Mouse (Mus musculus) adrenal gland, postnatal 25 days (tissue): Measurements from ENCODE around the gene Vac14. TPM values are rescaled to one million over a fixed set of nuclear protein-coding genes. Genes with fewer than 3 reads are reported as not detected.

Source experiments
- DNase-seq: peaks from one replicate; pipeline ENCODE4 v3.0.0; 2021; ENCODE audit warnings: mixed read lengths
- total RNA-seq: library from RNA; stranded (reverse); gene quantifications from 2 replicates; pipeline ENCODE4 v1.2.3, GENCODE M21; 2021

Gene Vac14
- total RNA-seq, 1 experiment from 2014 or later, result 34.3 TPM

DNA sequence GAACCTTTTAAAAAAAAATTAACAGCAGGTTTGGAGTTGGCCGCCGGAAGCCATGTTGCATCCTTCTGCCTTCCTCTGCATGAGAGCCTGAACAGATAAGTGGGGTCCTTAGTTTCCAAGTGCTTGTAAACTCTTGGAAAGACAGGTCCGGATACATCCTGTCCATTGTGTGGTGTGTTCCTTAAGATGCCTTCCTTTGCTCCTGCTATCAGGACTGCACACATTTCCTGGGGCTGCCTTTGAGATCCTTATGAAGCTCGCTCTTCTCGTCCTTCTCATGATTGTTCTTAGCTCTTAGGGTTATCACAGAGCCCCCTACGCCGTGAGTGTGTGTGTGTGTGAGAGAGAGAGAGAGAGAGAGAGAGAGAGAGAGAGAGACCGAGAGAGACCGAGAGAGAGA, 71.6 kb downstream of the Vac14 start:
- no peak for DNase-seq

DNA sequence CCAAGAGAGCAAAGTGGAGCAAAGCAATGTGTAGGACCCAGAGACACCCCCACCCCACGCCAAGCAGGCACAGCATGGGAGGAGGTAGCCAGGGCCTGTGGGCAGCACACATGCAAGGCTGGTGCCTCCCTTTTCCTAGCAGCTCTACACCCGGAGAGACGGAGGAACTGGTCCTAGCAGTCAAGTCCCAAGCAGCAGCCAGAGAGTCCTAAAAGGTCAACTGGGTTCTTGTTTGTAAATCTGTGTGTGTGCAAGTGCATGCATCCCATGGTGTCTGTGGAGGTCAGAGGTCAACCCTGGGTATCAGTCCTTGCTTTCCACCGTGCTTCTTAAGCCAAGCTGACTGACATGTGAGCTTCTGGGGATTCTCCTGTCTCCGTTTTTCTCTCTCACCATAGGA, 75.8 kb downstream of the Vac14 start:
- DNase-seq, result no peak

DNA sequence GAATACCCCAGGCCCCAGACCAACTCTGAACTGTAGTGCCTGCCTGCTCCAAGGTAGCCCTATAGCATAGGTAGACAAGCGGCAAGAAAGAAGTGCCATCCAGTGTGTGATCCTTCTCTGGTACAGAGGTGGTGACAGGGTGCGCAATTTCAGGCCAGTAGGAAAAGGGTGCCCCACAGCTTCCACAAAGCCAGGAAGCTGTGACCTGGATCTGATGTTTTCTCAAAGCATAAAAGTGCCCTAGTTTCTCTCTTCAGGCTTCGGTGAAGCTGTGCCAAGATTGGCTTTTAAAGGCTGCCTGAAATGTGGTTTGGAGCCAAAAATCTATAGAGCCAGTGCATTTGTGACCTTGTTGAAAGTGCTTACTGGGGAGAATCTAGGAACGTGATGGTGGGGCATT, 76.4 kb downstream of the Vac14 start:
- no peak for DNase-seq

DNA sequence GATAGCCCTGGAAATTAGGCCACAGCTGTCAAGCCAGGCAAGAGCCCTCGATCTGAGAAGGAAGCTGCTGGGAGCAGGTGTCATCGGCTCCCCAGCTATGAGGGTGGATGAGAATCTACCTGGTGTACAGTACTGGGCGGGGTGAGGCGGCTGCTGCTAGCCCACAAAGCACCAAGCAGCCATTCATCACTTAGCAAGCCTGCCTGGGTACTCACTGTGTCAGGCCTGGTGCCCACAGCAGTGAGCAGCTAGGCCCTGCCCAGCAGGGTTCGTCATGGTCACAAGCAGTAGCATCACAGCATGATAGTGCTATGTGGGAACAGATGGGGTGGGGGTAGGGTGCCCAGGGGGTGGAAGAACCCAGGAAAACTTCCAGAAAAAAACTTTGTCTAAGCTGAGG, 77.0 kb downstream of the Vac14 start:
- no peak for DNase-seq

DNA sequence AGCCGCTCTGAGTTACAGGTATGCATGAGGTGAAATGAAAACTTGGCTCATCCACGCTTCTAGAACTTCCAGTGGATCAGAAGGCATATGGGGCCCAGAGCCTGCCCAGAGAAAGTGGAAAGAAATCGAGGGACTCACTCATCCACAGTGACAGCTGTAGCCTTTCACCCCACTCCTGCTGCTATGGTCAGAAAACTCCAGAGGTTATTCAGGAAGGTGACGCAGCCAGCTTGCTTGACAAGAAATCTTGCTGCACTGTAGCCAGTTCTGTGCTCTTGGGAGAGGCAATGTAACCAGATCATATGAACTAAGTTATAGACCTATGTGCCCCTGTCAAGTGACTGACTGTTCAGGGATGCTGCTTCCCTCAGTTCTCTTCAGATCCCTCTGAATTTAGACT, 77.7 kb downstream of the Vac14 start:
- no peak for DNase-seq

DNA sequence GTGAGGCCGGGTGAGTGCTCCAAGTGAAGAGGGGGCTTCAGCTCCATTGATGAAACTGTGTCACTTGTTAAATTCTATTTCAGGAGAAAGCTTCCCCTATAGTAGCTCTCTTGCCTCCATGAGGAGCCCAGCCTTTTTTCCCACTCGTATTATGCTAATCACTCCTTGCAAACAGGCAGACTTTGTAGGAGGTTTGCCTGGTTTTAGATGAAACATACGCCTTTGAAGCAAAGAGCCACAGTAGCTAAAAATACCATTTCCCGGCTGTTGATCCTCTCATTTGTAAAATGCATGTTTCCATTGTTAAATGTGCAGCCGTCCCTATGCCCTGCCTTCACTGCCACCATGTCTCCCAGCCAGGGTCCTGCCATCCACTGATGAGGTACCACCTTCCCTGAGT, 79.2 kb downstream of the Vac14 start:
- no peak for DNase-seq

DNA sequence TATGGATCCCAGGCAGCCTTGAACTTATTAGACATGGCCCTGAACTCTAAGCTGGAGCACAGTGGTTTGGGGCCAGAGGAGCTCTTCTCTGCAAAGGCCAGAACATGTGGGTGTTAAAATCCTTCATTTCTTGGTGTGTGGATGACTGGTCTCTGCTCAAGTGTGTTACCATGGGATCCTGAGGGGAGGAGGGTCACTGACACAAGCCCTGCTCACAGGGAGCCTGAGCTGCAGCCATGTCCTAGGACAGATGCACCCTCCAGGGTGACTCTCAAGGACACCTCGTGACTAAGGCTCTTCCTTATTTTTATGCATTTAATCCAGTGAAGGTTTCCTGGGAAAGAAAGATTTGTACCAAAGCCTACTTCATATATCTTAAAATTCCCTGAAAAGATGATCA, 79.7 kb downstream of the Vac14 start:
- DNase-seq, result no peak

DNA sequence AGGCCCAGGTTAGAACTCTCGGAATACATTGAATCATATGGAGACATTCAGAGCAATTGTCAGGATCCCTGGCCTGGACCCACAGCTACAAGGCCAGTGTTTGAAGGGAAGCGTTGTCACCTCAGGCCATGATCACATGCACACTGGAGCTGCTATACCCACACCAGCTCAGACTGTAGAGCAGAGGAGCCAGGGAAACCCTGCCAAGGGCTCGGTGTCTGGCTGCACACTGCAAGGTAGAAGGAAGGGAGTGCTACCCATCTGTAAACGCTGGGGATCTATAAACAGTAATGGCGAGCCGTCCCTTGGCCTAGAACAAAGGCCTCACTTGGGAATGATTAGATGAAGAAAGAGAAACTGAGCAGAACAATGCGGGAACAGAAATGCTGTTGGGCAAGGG, 81.1 kb downstream of the Vac14 start:
- DNase-seq, result no peak

DNA sequence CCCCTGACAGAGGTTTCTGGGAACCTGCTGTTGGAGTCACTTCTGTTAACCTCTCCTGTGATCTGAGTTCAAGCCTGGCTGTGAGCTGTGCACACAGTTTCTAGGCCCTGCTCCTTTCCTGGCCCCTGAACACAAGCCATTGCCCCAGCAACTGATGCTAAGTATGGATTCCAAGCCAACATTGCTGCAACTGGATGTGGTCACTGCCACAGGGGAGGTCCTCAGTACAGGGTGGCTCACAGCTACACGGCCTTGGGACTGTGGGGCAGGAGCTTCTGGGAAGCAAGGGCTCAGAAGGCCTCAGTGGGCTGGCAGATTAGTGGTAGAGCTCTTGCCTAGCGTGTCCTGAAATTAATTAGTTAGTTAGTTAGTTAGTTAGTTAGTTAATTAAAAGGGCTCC, 82.2 kb downstream of the Vac14 start:
- no peak for DNase-seq

DNA sequence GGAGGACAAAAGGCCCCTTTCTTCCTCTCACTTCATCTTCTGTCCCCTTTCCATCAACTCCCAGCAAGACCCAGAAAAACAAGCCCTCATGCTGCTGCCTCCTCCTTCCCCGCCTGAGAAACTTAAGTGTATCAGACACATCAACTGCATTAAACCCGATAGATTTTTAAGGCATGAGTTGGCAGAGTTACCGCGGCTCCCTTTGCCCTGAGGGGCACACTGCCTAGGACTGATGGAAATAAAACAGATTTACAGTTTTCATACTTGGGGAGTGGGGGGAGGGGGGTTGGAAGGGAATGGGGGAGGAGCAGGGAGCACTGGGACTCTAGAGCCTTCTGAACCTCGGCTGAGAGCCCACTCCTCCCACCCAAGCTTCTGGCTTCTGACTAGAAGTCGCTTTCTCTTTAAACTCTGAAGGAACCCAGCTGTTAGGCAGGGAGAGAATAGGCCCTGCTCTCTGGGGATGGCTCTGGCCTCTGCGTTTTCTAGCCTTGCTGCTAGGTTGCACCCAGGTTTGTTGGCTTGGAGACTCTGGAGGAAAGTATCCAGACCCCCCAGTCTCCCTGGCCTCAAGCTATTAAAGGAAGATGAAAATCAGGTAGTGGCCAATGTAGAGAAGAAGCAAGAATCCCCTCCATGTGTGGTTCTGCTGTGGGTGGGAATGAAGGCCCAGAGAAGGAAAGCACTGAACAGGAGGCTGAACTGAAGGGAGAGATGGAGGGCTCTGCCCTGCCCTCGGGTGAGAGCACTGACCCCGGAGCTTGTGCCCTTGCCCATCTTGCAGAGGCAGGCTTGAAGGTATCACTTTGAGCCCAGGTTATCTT, 84.5 kb downstream of the Vac14 start:
- no peak for DNase-seq

DNA sequence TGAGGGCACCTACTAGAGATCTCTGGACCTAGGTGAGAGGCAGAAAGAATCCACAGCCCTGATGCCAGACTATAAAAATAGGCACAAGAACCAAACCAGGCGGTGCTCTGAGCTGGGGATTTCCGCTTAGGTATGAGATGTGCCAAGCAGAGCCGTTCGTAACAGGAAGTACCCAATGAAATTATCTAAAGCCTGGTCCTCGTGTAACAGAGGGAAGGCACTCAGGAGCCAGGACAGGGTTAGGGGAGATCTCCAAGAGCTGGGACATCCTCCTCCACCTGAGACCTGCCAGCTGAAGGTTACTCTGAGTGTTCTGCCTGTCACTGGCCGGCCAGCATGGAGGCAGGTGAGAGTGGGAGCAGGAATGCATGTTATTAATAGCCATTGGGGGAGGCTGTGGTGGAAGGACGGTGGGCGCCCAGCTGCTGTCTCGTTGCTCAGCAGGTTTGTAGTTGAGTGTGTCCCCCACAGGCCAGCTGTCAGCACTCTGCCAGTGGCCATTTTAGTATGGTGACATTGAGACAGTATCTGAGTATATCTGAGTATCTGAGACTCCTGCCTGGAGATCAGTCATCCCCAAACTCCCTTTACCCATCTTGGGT, 85.2 kb downstream of the Vac14 start:
- DNase-seq, result no peak

DNA sequence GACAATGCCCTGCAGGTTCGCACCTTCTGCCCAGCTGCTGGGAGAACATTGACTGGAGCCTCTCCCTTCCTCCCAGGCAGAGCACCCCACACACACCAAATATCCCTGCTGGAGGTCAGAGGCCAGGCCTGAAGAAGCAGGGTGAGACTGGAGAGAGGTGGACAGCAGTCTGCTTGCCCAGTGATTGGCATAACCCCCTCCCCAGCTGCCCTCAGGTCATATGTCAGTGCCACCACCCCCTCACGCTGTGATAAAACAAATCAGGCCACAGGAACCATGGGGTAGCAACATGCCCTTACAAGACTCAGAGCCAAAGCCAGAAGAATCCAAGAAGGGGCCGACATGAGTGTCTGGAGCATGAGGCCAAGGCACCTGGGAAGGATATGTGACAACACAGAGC, 85.7 kb downstream of the Vac14 start:
- no peak for DNase-seq

DNA sequence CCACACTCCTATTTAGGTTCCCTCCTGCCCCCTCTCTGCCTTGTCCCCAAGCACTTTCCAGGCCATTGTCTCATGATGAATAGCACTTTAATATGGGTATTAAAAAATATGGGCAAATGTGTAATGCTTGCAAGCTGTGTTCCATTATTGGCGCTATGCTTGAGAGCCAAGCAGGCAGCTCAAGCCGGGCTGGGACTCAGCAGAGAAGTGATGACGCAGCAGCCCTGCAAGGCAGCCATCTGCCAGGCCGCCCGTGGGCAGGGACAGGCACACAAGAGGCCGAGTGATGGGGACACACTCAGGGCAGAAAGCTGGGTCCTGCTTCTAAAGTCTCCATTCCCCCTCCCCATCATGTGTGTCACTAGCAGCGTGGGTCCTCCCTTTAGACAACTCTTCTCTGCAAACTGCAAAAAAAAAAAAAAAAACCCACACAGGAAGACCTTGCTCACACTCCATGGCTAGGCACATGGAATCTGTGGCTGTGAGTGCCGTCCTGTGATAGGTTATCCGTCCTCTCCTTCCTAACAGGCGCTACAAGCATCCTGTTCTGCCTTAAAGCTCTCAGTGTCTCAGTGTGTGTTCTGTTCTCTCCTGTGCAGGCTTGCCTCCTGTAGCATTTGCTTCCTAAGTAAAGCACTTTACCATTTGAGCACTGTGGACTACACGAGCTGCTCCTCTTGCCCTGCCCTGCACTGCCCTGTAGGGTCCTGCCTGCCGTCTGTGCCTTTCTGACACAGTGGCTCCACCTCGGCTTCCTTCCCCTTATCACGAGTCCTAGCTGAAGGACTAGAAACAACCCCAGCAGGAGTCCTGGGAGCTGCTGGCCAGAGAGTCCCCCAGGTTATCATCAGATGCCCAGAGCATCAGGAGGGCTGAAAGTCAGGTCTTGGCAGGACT, 87.3 kb downstream of the Vac14 start:
- DNase-seq, result no peak

DNA sequence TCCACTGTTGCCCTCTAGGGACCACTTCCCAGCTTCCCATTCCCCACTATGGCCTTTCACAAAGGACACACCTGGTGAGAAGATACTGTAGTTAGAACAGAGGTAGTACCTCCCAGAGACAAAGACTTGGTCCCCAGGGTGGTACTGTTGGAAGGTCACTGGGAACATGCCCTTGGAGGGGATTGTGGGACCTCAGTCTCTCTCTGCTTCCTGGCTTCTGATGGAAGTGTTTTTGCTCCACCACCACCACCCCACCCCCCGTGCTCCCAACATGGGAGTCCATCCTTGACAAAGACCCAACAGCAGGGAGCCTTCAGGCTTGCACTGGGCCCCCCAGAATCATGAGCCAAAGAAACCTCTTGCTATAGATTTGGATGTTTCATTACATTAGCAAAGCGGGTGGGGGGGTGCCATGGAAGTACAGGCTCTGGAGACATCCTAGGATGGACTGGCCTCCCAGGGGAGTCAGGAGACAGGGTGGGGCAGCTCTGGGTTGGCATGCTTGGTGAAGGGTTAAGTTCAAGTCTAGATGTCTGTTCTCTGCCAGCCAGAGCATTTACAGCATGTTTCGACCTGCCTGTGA, 88.0 kb downstream of the Vac14 start:
- no peak for DNase-seq

DNA sequence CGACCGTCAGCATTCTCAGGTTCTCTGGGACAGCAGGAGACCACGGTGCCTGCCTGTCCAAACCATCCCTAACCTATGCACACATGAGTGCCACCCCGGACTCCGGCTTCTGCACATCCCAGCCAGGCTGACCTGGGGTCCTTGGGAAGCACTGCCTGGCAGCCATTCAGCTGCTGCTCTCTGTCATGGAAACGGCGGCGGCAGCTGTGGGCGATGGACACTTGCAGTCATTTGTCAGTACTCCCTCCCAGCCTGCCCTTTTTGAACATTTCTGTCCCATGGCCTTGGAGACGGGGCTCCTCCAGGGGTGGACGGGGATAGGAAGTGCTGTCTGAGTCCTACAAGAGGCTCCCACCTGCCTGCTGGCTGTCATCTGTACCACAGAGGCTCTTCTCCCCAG, 90.0 kb downstream of the Vac14 start:
- DNase-seq, result peak; percentile 51

DNA sequence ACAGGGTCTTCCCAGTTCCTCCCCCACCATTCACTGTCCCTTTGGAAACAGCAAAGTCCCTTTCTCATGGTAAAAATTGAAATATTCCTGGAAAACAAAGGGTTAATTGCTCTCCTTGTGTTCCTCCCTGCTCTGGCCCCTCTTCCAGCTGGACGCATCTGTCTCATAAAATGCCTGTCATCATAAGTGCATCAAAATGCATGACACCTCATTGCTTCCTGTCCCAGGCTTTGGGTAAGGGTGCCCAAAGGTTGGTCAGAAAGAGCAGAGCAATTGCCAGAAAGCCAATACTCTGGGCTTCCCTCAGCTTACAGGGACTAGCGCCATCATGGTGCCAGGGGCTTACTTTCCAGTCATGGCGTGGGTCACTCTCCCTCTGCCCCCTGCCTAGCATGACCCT, 92.2 kb downstream of the Vac14 start:
- no peak for DNase-seq

DNA sequence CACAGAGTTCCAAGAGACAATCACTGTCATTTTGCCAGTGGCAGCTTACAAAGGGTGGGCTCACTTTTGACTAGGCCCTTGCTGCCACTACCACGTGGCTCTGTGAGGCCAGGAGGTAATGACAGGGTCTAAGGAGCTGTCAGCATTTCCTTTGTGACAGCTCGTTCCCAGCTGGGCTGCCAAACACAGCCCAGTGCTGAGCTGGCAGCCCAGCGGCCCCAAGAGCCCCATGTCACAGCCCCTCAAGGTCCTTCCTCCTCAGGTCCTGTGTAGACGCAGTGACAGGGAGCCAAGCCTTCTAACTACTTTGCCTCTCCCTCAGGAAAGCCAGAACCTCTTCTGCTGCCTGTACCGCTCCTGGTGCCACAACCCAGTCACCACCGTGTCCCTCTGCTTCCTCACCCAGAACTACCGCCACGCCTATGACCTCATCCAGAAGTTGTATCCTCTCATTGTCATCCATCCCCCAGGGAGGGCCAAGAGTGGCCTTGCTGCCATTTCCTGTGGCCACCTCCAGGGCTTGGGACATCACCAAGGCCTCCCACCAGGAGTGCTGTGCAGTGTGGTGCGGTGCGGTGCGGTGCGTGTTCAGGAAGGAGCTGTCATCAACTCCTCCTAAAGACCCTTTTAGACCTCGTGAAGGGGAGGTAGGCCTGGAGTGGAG, 93.0 kb downstream of the Vac14 start:
- peak; percentile 35 for DNase-seq

DNA sequence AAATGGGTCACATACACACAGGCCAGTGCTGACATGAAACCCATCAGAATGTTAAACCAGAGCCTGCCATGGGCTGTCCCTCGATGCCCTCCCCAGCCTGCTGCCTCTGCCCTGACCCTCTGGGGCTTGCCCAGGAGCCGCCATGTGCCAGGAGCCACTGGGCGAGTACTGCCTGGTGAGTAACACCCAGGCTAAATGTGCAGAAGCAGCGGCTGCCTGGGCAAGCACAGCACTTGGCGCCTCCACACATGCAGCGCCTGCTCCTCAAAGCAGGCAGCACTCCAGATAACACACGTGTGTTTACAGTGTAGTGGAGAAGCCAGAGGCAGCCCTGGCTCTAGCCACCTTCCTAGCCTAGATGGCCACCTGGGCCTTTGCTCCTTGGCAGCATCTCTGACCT, 94.7 kb downstream of the Vac14 start:
- no peak for DNase-seq

DNA sequence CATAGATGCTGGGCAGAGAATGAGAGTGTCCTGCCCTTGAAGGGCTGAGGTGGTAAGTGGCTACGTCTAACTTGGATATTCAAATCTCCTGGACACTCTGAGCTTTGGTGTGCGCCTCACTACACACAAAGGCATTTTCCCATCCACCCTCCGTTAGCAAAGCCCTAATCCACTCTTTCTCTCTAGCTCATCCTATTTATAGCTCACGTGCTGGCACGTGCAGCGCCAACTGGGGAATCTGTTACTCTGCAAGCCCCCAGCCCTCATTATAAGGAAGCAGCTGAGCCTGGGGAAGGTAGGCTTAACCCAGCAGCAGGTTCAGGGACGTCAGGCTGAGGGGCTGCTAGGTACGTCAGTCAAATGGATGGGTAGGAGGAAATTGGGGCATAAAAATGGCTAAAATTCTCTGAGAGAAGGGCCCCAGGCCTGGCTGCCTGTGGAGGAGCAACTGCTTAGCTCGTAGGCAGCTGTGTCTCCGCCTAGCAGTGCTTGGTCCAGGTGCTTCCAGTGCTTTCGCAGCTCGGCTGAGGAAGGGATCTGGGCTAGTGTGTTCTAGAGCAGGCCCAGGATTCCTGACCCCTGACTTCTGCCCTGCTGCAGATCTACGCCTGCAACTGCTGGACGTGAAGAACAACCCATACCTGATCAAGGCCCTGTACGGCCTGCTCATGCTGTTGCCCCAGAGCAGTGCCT, 96.6 kb downstream of the Vac14 start:
- DNase-seq, result no peak

DNA sequence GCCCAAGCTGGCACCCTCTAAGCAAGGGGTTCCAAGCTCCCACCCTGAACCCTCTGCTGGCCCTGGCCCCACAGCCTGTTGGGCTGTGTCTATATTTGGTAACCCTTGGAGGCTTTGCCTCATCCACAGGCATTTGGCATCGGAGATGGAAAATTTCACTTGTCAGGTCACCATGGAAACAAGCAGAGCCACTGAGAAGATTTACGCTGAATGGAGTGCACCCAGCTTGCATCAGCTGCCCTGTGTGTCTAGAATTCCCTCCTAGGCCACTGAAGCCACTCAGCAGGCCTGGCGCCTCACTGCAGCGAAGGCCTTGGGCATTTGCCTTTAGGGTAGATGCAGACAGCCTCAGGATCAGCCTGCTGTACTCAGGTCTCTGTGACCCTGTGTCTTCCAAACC, 97.7 kb downstream of the Vac14 start:
- DNase-seq, result peak; percentile 58

DNA sequence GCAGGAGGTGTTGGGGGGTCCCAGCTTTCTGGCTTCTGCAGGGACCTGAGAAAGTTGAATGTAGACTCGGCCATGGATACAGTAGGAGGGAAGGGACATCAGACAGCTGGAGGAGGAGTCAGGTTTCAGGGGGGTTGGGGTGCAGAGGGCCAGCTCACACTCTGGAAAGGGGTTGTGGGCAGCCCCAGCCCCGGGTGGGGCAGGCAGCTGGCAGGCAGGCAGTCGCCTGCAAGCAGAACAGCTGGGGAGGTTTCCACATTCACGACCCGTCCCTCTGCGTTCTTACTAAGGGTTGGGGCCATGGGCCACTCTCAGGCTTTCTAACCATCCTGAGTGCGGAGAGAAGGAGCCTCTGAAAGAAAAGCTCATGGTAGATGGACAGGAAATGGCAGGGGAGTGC, 98.7 kb downstream of the Vac14 start:
- no peak for DNase-seq
